Mouse (Mus musculus) heart, adult 18-20 months (tissue): ENCODE results near the gene Actrt2. TPM values are rescaled to one million over a fixed set of nuclear protein-coding genes. Genes with fewer than 3 reads are reported as not detected.
A peak's percentile ranks its signal among the peaks of the same experiment; 100 is the strongest.

ENCODE experiments used
- DNase-seq, 2 experiments: peaks; one replicate each; pipeline ENCODE4 v3.0.0; 2021 to 2022; ENCODE audit warnings: mixed read lengths in 1 of 2
- long read RNA-seq, 2 experiments: library from polyadenylated mRNA; stranded (forward); transcript quantifications; one replicate each; pipeline ENCODE4 v2.0.0; 2021
- total RNA-seq, 2 experiments: library from RNA; stranded (reverse); gene quantifications; 2 replicates each; pipeline ENCODE4 v1.2.3; 2021

Actrt2 gene
- total RNA-seq = not detected
- long read RNA-seq, experiment 1 = 0 reads
- long read RNA-seq, experiment 2 = 0 reads

DNA sequence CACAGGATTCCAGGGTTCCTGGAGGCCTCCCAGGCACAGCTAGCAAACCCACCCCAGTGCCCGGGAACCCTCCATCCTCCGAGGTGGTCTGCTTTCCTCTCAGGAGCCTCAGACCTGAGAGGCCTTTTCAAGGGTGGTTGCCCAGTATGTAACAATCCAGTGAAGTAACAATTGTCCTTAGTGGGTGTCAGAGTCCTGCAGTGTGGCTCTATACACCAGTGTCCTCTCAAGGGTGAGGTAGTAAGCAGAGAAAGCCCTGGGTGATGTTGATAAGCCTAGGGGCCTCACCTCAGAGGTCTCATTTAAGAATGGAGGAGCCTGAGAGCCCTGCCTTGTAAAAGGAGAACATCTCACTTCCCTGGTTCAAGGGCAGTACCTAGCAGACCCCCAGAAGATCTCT is at the start of gene Actrt2:
Gene Actrt2 (minus strand): TSS at position 101 of the 400 bp plus-strand sequence.
- no peak for DNase-seq

DNA sequence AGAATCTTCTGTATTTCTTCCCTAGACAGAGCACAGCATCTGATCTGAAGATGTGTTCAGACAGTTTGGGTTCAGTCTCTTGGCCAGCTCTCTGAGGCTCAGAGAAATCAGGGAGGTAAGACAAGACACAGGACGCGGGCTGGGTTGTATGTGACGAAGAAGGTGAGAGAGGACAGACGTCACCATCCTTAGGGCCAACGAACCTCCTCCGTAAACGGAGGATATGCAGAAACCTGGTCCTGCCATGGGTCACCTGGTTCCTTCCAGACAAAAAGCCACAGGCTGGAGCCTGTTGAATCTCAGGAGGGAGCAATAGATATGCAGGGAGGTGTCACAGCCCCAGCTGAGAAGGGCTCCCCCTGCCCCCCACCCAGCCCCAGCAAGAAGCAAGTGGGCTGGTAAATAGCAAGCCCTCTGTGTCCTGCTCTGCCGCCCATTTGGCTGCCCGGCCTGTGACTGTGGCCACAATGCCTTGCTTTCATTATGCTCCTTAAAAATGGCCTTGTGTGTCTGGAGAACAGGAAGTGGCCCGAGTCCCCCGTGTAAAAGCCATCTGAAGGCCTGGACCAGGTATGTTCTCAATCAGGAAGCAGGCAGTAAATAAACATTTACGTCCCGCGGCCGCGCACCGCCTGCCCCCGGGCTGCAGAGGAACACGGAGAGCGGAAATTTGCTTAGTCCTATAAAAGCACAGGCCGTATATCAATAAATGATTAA is 41.9 kb upstream of the Actrt2 start:
- DNase-seq = no peak

DNA sequence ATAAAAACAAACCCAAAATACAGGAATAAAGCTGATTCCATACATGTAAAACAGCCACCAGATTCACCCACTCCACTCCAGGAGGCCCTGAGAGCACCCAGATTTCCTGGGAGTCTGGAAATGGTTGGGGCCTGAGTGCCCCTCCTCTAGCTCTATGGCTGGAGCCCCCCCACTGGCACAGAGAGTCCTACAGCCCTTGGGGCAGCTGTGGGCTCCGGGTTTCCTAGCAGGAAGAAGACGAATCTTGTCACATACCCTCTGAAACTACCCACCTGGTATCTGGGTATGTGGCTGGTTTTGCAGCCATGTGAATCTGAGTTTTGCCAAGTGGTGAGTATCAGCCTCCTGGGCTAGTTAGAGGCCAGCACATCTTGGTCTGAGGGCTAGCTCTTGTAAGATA is 41.1 kb upstream of the Actrt2 start:
- no peak for DNase-seq

DNA sequence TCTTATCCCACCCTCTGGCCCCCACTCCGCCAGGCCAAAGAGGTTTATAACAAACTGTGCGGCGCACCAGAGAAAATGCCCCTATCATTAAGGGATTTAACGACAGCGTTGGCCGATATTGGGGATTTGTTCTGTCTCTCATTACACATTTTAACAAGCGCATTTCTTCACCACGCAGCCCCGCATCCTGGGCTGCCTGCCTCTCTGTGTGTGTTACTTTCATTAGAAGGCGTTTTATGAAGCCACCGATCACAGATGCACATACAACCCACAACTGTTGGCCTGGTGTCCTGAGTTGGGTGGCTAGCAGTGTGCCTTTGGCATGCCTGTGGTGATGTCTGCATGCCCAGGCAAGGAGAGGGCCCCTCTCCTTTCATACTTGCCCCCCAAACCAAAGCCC is 40.6 kb upstream of the Actrt2 start:
- no peak for DNase-seq

DNA sequence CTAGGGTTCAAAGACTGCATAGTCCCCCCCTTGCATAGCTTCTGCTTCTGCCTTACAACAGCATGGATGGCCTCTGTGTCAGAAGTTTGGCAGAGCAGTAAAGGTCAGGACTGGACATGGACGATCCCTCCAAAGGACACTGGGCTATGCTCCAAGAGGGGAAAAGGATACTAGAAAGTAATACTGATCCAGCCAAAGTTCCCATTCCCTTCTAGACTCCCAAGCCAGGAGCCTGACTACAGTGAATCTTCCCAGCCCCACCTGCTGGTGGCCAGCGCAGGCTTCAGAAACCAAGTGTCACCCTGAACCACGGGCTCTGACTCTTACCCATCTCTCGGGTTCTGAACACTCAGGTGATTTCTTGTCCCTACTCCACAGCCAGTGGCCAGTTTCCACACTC is 39.9 kb upstream of the Actrt2 start:
- DNase-seq = peak; percentile 17 to 24

DNA sequence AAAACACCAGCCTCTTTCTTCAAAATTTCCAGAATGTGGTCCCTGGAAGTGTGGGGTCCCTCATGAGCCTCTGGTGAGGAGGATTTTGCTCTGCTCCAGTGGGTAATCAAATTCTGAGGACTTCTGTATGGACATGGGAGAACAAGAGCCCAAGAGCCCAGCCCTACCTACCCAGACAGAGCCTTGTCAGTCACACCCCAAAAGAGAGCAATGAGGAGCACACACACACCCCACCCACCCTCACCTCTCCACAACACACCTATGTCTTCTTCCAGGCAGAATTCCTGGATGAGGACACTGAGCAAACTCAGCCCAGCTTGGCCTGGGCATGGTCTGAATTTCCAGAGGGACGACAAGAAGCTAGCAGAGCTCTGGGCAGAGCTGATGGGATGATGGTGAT is 38.8 kb upstream of the Actrt2 start:
- DNase-seq = no peak

DNA sequence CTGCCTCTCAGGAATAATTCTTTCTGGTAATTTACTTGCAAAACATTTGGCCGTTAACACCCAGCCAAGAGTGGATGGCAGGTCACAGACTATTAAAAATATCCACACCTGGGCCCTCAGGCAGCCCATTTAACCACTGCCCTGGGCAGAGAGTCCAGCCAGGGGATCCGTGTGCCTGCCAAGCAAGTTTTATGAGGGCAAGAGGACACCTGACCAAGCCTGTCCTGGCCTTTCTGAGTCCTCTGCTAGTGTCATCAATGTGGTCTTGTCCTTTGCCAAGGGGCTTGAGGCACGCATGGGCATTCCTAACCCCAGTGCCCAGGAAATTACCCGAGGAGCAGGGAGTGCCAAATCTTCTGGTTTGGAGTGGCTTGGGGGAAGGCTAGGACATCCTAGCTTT is 38.0 kb upstream of the Actrt2 start:
- DNase-seq = peak; percentile 14 to 21

DNA sequence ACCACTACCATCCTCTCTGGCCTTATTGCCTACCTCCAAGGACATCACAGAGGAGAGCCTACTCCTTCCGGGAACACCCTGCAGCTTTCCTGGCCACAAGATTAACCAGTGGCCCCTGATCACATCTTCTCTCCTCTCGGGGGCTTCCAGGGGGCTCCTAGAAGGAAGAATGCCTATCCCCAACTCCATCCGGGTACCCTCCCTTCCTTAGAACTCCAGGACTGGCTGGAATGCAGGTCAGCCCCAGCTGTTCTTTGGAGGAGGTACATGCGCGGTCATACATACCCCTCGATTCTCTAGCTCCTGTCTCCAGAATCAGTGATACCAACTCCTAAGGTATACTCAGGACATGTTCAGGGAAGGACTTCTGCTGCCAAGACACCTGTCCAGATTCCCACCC is 37.4 kb upstream of the Actrt2 start:
- DNase-seq = no peak

DNA sequence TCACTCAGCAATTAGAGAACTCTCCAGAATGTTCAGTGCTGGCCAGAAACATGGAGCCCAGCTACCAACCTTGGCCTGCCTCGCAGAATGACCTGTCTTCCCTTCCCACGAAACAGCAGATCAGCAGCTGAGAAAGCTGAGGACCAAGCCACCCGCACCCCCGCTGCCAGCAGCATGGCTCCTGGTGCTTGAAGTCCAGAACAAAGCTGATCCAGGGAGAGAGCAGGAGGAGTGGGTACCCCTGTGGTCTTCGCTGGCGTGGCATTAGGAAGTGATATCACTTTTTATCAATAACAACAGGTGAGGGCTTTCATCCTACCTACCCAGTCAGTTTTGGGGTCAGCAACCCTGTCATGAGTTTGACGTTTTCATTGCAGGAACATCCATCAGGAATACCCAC is 36.9 kb upstream of the Actrt2 start:
- DNase-seq = no peak

DNA sequence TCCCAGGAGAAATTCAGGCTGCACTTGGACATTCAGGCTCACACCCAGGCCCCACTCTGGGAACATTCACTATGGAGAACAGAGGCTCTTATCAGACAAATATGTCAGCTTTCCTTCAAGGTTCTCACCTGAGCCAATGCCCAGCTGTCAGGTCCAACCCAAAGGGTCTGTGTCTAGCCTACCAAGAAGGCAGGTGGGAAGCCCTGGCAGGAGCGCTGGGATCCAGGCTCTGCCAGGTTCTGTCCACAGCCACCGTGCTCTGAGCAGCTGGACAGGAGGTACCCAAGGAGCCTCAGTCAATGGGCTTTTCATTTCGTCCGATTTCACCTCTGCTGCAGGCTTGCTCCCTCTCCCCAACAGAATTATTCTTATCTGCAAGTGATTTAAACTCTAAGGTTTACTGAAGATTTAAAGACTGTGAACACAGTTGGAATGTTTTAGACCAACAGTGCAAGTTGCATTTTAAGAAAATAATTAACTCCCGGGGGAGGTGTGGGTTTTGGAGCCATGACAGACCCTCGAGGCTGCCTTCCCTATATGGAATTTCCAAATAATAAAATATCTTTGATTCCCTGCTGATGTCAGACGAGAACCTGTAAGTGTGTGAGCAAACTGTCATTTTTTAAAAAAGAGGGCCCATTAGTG is 35.9 kb upstream of the Actrt2 start:
- DNase-seq = no peak

DNA sequence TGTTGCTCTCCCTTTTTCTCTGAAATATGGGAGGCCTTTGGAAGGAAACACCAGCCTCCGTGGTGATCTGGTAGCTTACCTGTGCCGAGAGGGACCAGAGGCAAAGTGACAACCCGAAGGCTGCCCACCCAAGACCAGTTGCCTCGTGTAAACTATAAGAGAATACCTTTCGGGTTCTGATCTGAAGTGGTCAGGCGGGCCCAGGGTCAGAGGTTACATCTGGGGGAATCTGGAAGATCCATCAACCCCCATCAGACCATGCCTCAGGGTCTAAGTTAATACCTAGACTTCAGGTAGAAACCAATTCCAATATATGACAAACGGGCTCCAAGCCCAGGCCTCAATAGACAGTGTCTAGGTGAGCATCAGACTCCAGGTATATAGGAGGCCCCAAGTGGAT is 35.3 kb upstream of the Actrt2 start:
- no peak for DNase-seq

DNA sequence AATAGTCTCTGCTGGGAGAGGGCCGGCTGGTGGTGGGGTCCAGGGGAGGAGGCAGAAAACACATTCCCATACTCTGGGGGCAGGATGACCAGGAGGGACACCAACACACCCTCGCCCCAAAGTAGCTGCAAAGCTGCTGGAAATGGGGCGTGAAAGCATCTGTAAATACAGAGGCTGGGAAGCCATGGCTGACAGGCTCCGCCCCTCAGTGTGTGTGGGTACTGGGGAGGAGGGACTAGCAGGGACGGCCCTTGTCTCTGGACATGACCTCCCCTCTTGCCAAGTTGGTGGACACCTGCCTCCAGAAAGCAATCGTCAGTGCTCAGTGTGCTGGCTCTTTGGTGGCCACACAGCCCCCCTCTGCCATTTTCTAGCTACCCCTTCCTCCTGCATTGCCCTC is 34.5 kb upstream of the Actrt2 start:
- DNase-seq = peak in 1 of 2 experiments; percentile 13

DNA sequence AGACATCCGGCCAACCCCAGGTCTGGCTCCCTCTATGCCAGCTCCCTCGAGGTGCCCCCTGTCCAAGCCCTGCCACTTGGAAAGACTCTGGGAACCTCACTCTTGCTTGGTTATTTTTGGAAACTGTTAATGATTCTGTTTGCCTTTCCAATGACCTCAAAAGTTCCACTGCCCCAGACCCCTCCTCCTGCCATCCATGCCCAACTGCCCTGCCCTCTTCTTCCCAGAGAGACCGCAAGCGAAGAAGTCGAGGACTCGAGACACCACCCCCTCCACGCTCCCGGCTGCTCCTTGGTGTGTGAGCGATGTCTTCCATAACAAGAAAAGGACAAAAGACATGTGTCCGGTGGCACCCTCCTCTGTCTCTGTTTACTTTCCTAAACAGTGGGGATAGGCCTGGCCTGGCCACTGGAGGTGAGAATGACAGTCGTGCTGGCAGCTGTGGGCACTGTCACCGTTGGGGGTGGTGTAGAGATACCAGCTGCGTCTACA is 33.3 kb upstream of the Actrt2 start:
- peak; percentile 74 to 77 for DNase-seq

DNA sequence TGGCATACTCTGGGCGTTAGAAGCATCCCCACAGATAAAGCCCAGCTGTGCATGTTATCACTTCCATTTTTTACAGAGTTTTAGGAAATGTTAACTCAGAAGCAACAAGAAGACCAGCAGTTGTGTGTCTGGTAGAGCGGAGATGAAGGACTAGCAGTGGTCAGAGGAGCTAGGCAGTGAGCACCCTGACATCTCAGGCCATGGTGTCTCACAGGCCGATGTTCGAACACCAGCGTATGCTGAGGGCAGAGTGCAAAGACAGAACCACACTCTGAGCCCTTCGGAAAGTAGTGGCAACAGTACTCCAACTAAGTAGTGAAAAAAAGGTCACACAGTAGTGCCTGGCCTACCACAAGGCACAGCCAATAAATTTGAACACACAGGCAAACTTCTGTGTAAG is 32.8 kb upstream of the Actrt2 start:
- no peak for DNase-seq

DNA sequence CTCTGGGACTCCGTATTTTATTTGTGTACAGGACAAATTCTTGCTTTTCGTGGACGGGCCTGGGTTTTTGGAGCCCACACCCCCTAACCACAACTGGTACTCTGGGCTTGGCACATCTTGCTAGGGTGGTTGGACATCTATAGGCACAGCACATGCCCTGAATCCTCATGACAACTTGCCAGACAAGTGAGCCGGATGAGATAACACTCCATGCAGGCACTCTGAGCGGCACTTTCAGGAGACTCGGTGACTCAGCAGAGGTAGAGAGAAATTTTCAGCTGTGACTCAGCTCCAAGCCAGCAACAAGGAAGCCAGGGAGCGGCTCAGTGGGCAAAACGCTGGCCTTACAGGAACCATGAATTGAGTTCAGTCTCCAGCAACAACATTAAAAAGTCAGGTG is 31.6 kb upstream of the Actrt2 start:
- DNase-seq = peak; percentile 16 to 30

DNA sequence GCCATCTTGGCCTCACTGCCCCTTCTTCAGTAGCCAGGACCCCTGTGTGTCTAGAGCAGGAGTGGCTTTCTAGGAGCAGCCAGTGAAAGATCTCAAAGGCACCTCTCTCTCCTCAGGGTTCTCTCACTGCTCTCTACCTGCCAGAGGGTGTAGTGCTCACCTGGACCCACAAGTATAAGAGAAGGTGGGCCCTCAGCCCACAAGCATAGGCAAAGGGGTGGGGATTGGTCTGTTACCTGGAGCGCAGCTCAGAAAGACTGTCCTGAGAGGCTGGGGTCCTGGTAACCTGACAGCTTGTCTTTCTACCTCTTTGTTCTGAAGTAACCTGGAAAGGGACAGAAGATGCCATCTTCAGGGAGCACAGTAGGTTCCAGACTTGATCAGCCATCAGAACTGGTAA is 31.0 kb upstream of the Actrt2 start:
- DNase-seq = no peak

DNA sequence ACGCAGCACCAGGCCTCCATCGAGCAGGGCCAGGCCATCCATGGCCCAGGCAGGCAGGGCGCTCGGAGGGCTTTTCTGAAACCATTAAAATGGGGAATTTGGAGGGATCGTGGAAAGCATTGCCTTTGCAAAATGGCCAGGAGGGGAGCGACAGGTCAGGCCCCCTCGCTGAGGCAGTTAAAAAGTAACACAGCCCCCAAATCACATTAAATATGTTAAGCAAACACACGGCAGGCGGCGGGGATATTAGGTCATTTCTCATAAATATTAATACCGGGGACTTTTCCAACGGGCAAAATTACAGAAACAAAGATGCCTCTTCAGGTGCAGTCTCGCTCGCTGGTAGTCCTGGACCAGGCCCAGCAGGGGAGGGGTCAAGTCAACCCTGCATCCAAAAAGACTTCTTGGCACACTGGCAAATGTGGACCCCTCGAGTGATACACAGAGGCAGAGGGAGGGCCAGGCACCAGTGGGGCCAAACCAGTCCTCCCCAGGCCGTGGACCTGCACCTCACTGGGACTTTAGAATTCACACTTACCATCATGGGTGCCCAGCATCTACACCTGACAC is 30.4 kb upstream of the Actrt2 start:
- DNase-seq = no peak

DNA sequence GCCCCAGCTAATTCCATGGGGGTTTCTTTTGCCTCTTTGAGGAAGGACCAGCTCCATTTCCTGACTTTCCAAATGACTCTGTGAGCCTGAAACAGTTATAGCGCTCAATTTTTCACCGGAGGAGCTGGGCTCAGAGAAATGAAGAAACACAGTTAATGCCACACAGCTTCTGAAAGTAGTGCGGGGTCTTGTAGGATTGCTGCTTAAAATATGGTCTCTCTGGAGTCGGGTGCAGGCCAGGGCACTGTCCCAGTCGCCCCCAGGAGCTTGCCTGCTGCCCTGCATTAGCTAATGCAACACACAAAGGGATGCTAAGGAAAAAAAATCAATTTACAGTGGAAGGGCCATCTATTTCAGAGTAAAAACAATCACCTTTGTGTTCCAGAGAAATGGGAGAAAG is 29.8 kb upstream of the Actrt2 start:
- DNase-seq = no peak

DNA sequence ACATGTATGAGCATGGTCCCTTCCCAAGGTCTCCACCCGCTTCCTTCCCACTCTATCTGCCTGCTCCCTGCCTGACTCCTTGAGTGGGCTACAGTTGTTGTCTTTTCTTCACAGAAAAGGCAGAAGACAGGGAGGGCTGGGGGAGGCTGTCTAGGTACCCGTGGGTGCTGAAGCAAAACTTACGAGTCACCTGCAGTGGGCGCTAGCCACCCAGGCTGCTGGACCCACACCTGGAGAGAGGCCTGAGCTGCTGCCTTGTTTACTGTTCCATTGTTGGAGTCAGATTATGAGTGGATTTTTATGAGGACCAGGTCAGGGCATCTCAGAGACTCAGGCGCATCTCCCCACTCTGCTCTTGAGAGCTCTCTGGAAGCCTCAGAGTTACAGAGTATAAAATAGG is 28.9 kb upstream of the Actrt2 start:
- DNase-seq = no peak

DNA sequence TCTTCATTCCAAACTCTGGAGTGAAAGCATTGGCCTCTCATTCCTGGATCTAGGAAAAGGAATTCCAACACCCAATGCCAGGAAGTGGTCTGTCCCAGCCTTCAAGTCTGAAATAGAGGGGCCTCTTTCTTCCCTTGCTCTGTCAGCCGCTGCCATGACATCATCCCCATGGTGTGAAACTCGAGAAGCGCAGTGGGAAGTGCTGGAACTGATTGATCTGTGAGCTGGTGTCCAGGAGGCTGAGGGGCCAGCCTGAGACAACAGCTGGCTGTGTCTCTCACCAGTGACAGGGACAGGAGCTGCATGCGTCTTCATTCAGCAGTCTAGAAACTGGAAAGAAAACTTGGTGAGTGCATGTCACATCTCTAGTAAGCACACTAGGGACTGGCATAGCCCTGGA is 28.5 kb upstream of the Actrt2 start:
- DNase-seq = no peak

DNA sequence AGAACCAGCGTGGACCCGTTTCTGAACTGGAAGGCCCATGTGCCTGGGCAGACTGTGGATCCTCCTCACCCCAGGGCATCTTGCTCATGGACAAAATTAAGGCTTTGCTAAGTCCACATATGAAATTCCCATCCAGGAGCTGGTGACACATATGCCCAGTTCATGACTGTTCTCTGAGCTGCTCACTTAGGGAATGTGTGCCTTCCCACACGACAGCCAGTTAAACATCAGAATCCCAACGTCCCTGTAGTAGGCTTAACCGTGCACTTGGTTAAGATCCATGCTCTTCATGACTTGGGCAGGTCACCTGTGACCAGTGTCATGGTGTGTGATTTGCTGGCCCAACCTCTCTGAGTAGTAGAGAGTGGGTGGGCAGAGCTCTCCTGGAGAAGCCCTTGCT is 26.7 kb upstream of the Actrt2 start:
- DNase-seq = no peak

DNA sequence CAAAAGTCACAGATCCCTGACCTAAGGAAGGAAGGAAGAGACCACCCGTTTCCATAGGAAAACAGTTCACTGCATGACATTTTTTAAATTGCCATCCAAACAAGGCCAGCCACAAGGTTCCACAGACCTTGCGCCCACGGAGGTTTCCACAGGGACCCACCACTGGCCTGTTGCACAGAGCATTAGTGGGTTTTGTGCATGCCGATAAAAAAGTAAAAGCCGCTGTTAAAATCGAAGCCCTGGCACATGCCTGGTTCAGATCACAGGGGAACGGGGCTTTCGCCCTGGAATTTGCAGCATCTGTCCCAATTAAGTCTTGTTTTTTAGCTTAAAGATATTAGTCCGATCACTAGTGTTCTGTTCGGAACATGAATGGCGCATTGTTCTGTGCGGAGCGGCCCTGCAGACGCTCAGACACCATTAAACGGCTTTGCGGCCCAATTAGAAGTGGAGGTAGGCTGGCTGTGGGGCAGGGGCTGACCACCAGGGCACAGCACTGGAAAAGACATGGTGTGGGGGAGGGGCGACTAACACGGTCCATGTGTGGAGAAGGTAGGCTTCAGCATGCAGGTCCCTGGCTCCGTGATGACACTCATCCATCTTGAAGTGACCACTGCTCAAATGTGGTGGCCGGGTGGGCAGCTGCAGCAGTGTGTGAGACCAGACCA is 25.8 kb upstream of the Actrt2 start:
- no peak for DNase-seq
